Mouse (Mus musculus) cerebellum, adult 2 months (tissue): ENCODE measurements at regions not wholly inside any gene's neighbourhood (a gene's known extent, or its start where the extent isn't known, plus 50 kb on each side); places are given as distances from the start of the nearest gene placed in this dataset.

Experiments
- CTCF ChIP-seq: fragments of 200-500 bp; IDR thresholded peaks from 2 replicates; pipeline ENCODE4 v1.5.1; 2011; ENCODE audit warnings: low read depth, mild to moderate bottlenecking, control low read depth, low read length, moderate library complexity, borderline replicate concordance; ENCODE audit not compliant: insufficient read depth
- POLR2A ChIP-seq: fragments of 200-500 bp; IDR thresholded peaks from 2 replicates; pipeline ENCODE4 v1.6.1; 2011; ENCODE audit warnings: low read length, control low read depth, borderline replicate concordance; ENCODE audit not compliant: insufficient read depth

- TF ChIP-seq POLR2A (no peak), CTCF (no peak)
Observed at GRCm38 (mm10) chr1:190639846-190640245, 271.7 kb downstream of the Rps6kc1 start.
